8 mouse cellular contexts compared by ENCODE assay signal in the genomic region with DNA sequence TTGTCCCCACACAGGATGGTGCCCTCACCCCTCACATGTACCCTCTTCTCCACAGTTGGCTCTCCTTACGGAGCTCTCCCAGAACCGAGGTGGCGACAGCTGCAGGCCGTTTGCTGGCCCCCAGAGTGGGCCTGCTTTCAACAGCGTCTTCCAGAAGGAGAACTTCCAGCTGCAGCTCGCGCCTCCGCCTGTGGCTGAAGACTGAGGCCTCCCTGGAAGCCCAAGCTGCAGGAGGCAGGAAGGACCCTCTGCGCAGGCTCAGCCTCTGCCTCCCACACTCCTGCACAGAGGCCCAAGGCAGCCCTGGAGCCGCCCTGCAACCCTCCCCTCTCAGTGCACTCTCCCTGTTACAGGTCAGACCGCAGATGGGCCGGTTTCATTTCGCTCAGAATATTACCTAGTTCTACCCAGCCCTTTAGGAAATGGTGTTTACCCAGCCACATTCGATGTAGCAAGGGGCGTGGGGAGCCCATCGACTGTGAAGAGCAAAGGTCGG. TPM values are rescaled to one million over a fixed set of nuclear protein-coding genes. Genes with fewer than 3 reads are reported as not detected.
DNase-seq lines count a peak whose midpoint lies in the region; ATAC-seq and TF ChIP-seq lines count a peak whose summit lies in the region.

No protein-coding gene starts in this region.

- peak; percentile 7; the same call in 1 of the 2 replicates for TF ChIP-seq CTCF in intestine, postnatal 0 days (IDR thresholded peaks at IDR 0.05; ENCODE audit: low read depth)
- TF ChIP-seq CTCF in olfactory bulb, adult 2 months (IDR thresholded peaks at IDR 0.05; ENCODE audit: insufficient read depth, low read depth, low read length) = no peak

- no peaks in the 10 kb centered on the region for H3K27me3 ChIP-seq in intestine, postnatal 0 days (replicated peaks; ENCODE audit: control insufficient read depth, insufficient read depth, low read length)
- no peaks in the 10 kb centered on the region for H3K27me3 ChIP-seq in liver, embryonic 13.5 days

- no peak for DNase-seq in ES-E14 (ENCODE audit: low read depth, low spot score)
- peak; percentile 46 for DNase-seq in embryo, embryonic 10 days (ENCODE audit: low spot score)
- DNase-seq in heart, adult 18-20 months = peak; percentile 75 to 83
- no peak for DNase-seq in liver, embryonic 13.5 days
- DNase-seq in spleen, postnatal 36 days (ENCODE audit: low spot score in 2 of 2) = no peak
- no peak for DNase-seq in cerebellum, adult 9-11 months

- H3K4me1 ChIP-seq in ES-E14 (ENCODE audit: control insufficient read depth in 2 of 2, insufficient read depth in 2 of 2, low read length in 2 of 2, poor library complexity in 1 of 2) = 0 out of 4 replicates have a peak, but pooled peaks cover 0 to 2% of the 10 kb centered on the region in 2 experiments
- H3K4me1 ChIP-seq in intestine, postnatal 0 days (replicated peaks; ENCODE audit: control insufficient read depth, insufficient read depth, low read length) = peaks cover 6% of the 10 kb centered on the region
- H3K4me1 ChIP-seq in liver, embryonic 13.5 days (replicated peaks) = peaks cover 36% of the 10 kb centered on the region
- H3K4me1 ChIP-seq in olfactory bulb, adult 2 months (ENCODE audit: control insufficient read depth, insufficient read depth, low read length) = peaks cover 12% of the 10 kb centered on the region

- in situ Hi-C loops in ES-E14 (cut with MboI; ENCODE audit: low sequenced_read_pairs in 2 of 2, unreplicated experiment in 2 of 2) = no loop called here

- 17% methylated on average over 17 of the region's 17 CpGs for WGBS in intestine, postnatal 0 days
- 52% methylated on average over 17 of the region's 17 CpGs for WGBS in liver, embryonic 13.5 days (ENCODE audit: insufficient replicate concordance)
- WGBS in olfactory bulb, adult 2 months = 54% methylated on average over 17 of the region's 17 CpGs

- H3K9me3 ChIP-seq in ES-E14 (ENCODE audit: control insufficient read depth, insufficient read depth, low read depth, low read length) = no peaks in the 10 kb centered on the region
- H3K9me3 ChIP-seq in intestine, postnatal 0 days (ENCODE audit: control insufficient read depth) = no peaks in the 10 kb centered on the region
- H3K9me3 ChIP-seq in liver, embryonic 13.5 days (replicated peaks) = no peaks in the 10 kb centered on the region

- H3K9ac ChIP-seq in ES-E14 (ENCODE audit: insufficient read depth, low read depth, low read length, poor library complexity, severe bottlenecking) = peak overlapping the region; percentile 44; the same call in 1 of the 2 replicates
- peak overlapping the region; percentile 34 for H3K9ac ChIP-seq in intestine, postnatal 0 days (ENCODE audit: low read depth, low read length)
- H3K9ac ChIP-seq in liver, embryonic 13.5 days = no peak overlapping the region

- H3K36me3 ChIP-seq in ES-E14 (ENCODE audit: control insufficient read depth, insufficient read depth, low read length, poor library complexity, severe bottlenecking) = no peaks in the 10 kb centered on the region
- H3K36me3 ChIP-seq in intestine, postnatal 0 days (ENCODE audit: control insufficient read depth, insufficient read depth) = peaks cover 7% of the 10 kb centered on the region; the same call in 1 of the 2 replicates
- no peaks in the 10 kb centered on the region for H3K36me3 ChIP-seq in liver, embryonic 13.5 days

- H3K4me2 ChIP-seq in intestine, postnatal 0 days (replicated peaks; ENCODE audit: low read depth) = peak overlapping the region; percentile 55
- H3K4me2 ChIP-seq in liver, embryonic 13.5 days = peak overlapping the region; percentile 35; the same call in 1 of the 2 replicates

- H3K27ac ChIP-seq in ES-E14 (ENCODE audit: insufficient read depth, low read depth, low read length, poor library complexity, severe bottlenecking) = no peak overlapping the region
- peak overlapping the region; percentile 74 for H3K27ac ChIP-seq in intestine, postnatal 0 days (ENCODE audit: low read depth, low read length)
- H3K27ac ChIP-seq in liver, embryonic 13.5 days = peak overlapping the region; percentile 79
- 0 out of 2 replicates have a peak overlapping the region, but pooled peaks have one; percentile 8 for H3K27ac ChIP-seq in olfactory bulb, adult 2 months (ENCODE audit: insufficient read depth, low read depth, low read length)

- H3K4me3 ChIP-seq in ES-E14 (ENCODE audit: insufficient read depth in 1 of 2, low read depth in 1 of 2, low read length in 2 of 2, poor library complexity in 1 of 2, severe bottlenecking in 1 of 2) = peak overlapping the region in 1 of 2 experiments; percentile 8; a peak in 1 of 4 replicates
- H3K4me3 ChIP-seq in intestine, postnatal 0 days (ENCODE audit: low read depth, low read length) = no peak overlapping the region
- H3K4me3 ChIP-seq in liver, embryonic 13.5 days (replicated peaks) = 0 out of 2 replicates have a peak overlapping the region, but pooled peaks have one; percentile 8
- no peak overlapping the region for H3K4me3 ChIP-seq in olfactory bulb, adult 2 months (ENCODE audit: insufficient read depth, low read depth, low read length)

- peak; percentile 91 for ATAC-seq in intestine, postnatal 0 days
- peak; percentile 71 for ATAC-seq in liver, embryonic 13.5 days (ENCODE audit: low read depth)

- TF ChIP-seq POLR2A in olfactory bulb, adult 2 months (IDR thresholded peaks at IDR 0.05; ENCODE audit: insufficient read depth, low read depth, low read length) = no peak

TF ChIP-seq in ES-E14, 5 proteins besides CTCF, POLR2A, EP300 and RAD21:
- TF ChIP-seq CHD2 (IDR thresholded peaks at IDR 0.05; ENCODE audit: low read depth, low read length) (no peak), ZNF384 (IDR thresholded peaks at IDR 0.05; ENCODE audit: low read depth, low read length) (no peak), HCFC1 (IDR thresholded peaks at IDR 0.05; ENCODE audit: borderline replicate concordance, insufficient read depth, low read length) (no peak), ZC3H11A (IDR thresholded peaks at IDR 0.05; ENCODE audit: borderline replicate concordance, low read depth, low read length) (no peak)
TF ChIP-seq in ES-E14: peak in this region for 0.

RNA-seq across cellular contexts. Expression of a gene that starts 50.4 kb away (rescaled TPM):
- 1.1 and 1.8 TPM in 2 replicates for total RNA-seq in ES-E14 (2012; rRNA removed)
- total RNA-seq in heart, adult 18-20 months (2021) = 10 to 100 TPM; 20.5 to 21.7 TPM
- 7.7 and 8.7 TPM in 2 replicates for polyA plus RNA-seq in intestine, postnatal 0 days (2015; fragmentation: Nextera tagmentation; extraction: Ambion mirVana)
- 2.6 and 3.7 TPM in 2 replicates for polyA plus RNA-seq in liver, embryonic 13.5 days (2015; fragmentation: Nextera tagmentation; extraction: Ambion mirVana)
- not detected in 2 replicates for polyA plus RNA-seq in olfactory bulb, adult 2 months (2012; ENCODE audit: insufficient read depth, insufficient read length, low replicate concordance, missing spikeins)

Comparison
In these comparisons a context has a peak if more than half of its experiments do, and no peak if none do; other contexts are left out.
1. DNase-seq: peak in embryo, embryonic 10 days (single experiment) and heart, adult 18-20 months (2 of 2); none in ES-E14 (single experiment), liver, embryonic 13.5 days (single experiment), spleen, postnatal 36 days (0 of 2) and cerebellum, adult 9-11 months (single experiment).